Mouse (Mus musculus): ENCODE results near the gene Abcc1.
A peak's percentile ranks its signal among the peaks of the same experiment; 100 is the strongest.

Abcc1 gene

GRCm38 (mm10) chr16:14377321-14377720, 16.0 kb downstream of the Abcc1 start:
- DNase-seq: peak; percentile 25

- no peak for DNase-seq
Measured at GRCm38 (mm10) chr16:14378654-14379053, 17.3 kb downstream of the Abcc1 start.

- DNase-seq: no peak
Measured at GRCm38 (mm10) chr16:14379888-14380287, 18.5 kb downstream of the Abcc1 start.

GRCm38 (mm10) chr16:14381061-14381665, 19.8 kb downstream of the Abcc1 start:
- no peak for DNase-seq

GRCm38 (mm10) chr16:14399303-14399702, 37.9 kb downstream of the Abcc1 start:
- DNase-seq: no peak

- DNase-seq: no peak
Measured at GRCm38 (mm10) chr16:14403507-14403906, 42.1 kb downstream of the Abcc1 start.

GRCm38 (mm10) chr16:14405636-14406035, 44.3 kb downstream of the Abcc1 start:
- DNase-seq: no peak

GRCm38 (mm10) chr16:14409124-14409523, 47.8 kb downstream of the Abcc1 start:
- no peak for DNase-seq

GRCm38 (mm10) chr16:14409776-14410175, 48.4 kb downstream of the Abcc1 start:
- no peak for DNase-seq

- no peak for DNase-seq
Measured at GRCm38 (mm10) chr16:14410611-14411010, 49.3 kb downstream of the Abcc1 start.

GRCm38 (mm10) chr16:14411156-14411555, 49.8 kb downstream of the Abcc1 start:
- no peak for DNase-seq

GRCm38 (mm10) chr16:14412551-14412950, 51.2 kb downstream of the Abcc1 start:
- no peak for DNase-seq

GRCm38 (mm10) chr16:14415206-14415605, 53.8 kb downstream of the Abcc1 start:
- no peak for DNase-seq

GRCm38 (mm10) chr16:14416957-14417618, 55.7 kb downstream of the Abcc1 start:
- DNase-seq: no peak

- DNase-seq: no peak
Measured at GRCm38 (mm10) chr16:14420496-14421132, 59.3 kb downstream of the Abcc1 start.

- DNase-seq: no peak
Measured at GRCm38 (mm10) chr16:14422081-14422480, 60.7 kb downstream of the Abcc1 start.

- no peak for DNase-seq
Measured at GRCm38 (mm10) chr16:14429371-14429770, 68.0 kb downstream of the Abcc1 start.

GRCm38 (mm10) chr16:14432996-14433395, 71.6 kb downstream of the Abcc1 start:
- no peak for DNase-seq

GRCm38 (mm10) chr16:14435526-14435925, 74.2 kb downstream of the Abcc1 start:
- no peak for DNase-seq

- DNase-seq: no peak
Measured at GRCm38 (mm10) chr16:14437446-14437982, 76.2 kb downstream of the Abcc1 start.

- no peak for DNase-seq
Measured at GRCm38 (mm10) chr16:14438561-14438960, 77.2 kb downstream of the Abcc1 start.

GRCm38 (mm10) chr16:14439081-14439480, 77.7 kb downstream of the Abcc1 start:
- no peak for DNase-seq

GRCm38 (mm10) chr16:14439801-14440614, 78.7 kb downstream of the Abcc1 start:
- DNase-seq: no peak

Measured in right cerebral cortex, postnatal 14 days (tissue).